Mouse (Mus musculus): ENCODE measurements at regions not wholly inside any gene's neighbourhood (a gene's known extent, or its start where the extent isn't known, plus 50 kb on each side); places are given as distances from the start of the nearest gene placed in this dataset.

DNA sequence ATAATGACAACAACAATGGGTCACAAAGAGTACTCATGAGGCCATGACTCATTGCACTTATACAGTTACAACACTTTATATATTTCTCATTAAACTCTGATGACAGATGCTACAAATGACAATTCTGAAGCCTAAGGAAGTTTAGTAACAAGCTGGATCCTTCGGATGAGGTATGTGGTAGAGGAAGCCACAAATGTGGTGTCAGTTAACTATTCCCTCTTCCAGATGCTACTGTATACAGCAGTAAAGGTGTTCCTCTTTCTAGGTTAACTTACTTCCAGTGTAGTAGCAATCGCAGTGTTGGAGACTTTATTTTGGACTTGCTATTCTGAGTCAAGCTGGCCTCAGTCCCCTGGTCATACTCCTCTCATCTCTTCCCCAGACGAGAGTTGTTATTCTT lies 580.1 kb downstream of the Lmo4 start:
- TF ChIP-seq CTCF (IDR thresholded peaks at IDR 0.05; ENCODE audit: low read depth): no peak
- TF ChIP-seq EP300 (optimal IDR thresholded peaks at IDR 0.05): no peak
